Mouse (Mus musculus) hindbrain, postnatal 0 days (tissue): ENCODE data around the gene Gm20388. TPM values are rescaled to one million over a fixed set of nuclear protein-coding genes. Genes with fewer than 3 reads are reported as not detected.

Experiments used
- ATAC-seq: fragments of 200-750 bp; cut with Nextera tagmentation; 2 replicates; pipeline ENCODE4 v1.8.0; 2017; ENCODE audit warnings: mild to moderate bottlenecking, moderate TSS enrichment, moderate library complexity
- DNase-seq: peaks from one replicate; pipeline ENCODE4 v3.0.0-alpha.2; 2015; ENCODE audit warnings: low spot score
- H3K27ac ChIP-seq: fragments of 300-500 bp; sonication (generic); 2 replicates; pipeline ENCODE4 v1.5.1; 2014; ENCODE audit warnings: mild to moderate bottlenecking
- H3K27me3 ChIP-seq: fragments of 300-500 bp; sonication (generic); 2 replicates; pipeline ENCODE4 v1.6.1; 2014; ENCODE audit warnings: low read length, mixed read lengths; ENCODE audit not compliant: insufficient read depth
- H3K36me3 ChIP-seq: fragments of 300-500 bp; sonication (generic); 2 replicates; pipeline ENCODE4 v1.6.1; 2014; ENCODE audit warnings: low read length, mixed read lengths; ENCODE audit not compliant: insufficient read depth
- H3K4me1 ChIP-seq: fragments of 300-500 bp; sonication (generic); 2 replicates; pipeline ENCODE4 v1.6.1; 2014; ENCODE audit warnings: antibody characterized with exemption, low read length, mixed read lengths; ENCODE audit not compliant: insufficient read depth
- H3K4me2 ChIP-seq: fragments of 300-500 bp; sonication (generic); 2 replicates; pipeline ENCODE4 v1.6.1; 2014; ENCODE audit warnings: low read depth, mild to moderate bottlenecking, low read length, moderate library complexity, mixed read lengths
- H3K4me3 ChIP-seq: fragments of 300-500 bp; sonication (generic); 2 replicates; pipeline ENCODE4 v1.5.1; 2014; ENCODE audit warnings: low read length
- H3K9ac ChIP-seq: fragments of 300-500 bp; sonication (generic); replicated peaks from 2 replicates; pipeline ENCODE4 v1.6.1; 2014; ENCODE audit warnings: mild to moderate bottlenecking, low read length, moderate library complexity, mixed read lengths
- H3K9me3 ChIP-seq: fragments of 300-500 bp; sonication (generic); 2 replicates; pipeline ENCODE4 v1.6.1; 2016; ENCODE audit warnings: low read length, mixed read lengths
- CTCF ChIP-seq: IDR thresholded peaks from 2 replicates; pipeline ENCODE4 v1.5.1; 2016; ENCODE audit warnings: antibody characterized with exemption, control low read depth, low read depth
- WGBS: fragments of 180-500 bp; shearing (Covaris S2); extraction: QIAGEN DNeasy Blood & Tissue Kit; methylation state at CpG from one replicate; pipeline ENCODE4 v1.1.7; 2014; 5-methylcytosine and 5-hydroxymethylcytosine counted together
- polyA plus RNA-seq: library from polyadenylated mRNA; unstranded; fragments of >200 nt; fragmentation: Nextera tagmentation; extraction: Ambion mirVana; gene quantifications from 2 replicates; pipeline ENCODE4 v1.2.1, GENCODE M21; 2015
- total RNA-seq: library from RNA; depleted of rRNA; stranded (reverse); fragments of >200 nt; gene quantifications from 2 replicates; pipeline ENCODE4 v1.2.3, GENCODE M21; 2014

Gene Gm20388
- total and polyA plus RNA-seq, 2 experiments from 2014 or later, result 71.3 TPM; not detected in 1

GRCm38 (mm10) chr8:123103285-123103684 lies 3192.6 kb downstream of the Gm20388 start:
- H3K4me1 ChIP-seq, result peaks cover 7% of the 10 kb centered on the region
- DNase-seq (no peak), ATAC-seq (no peak)
- 20% methylated on average over 14 of the region's 15 CpGs for WGBS
- peak overlapping the region; percentile 98; the same call in 1 of the 2 replicates for H3K27ac ChIP-seq
- peak overlapping the region; percentile 93 for H3K9ac ChIP-seq
- peak overlapping the region; percentile 83 for H3K4me2 ChIP-seq
- TF ChIP-seq CTCF, result no peak
- no peaks in the 10 kb centered on the region for H3K9me3 ChIP-seq
- H3K4me3 ChIP-seq, result peak overlapping the region; percentile 91
- H3K27me3 ChIP-seq, result no peaks in the 10 kb centered on the region
- H3K36me3 ChIP-seq, result peaks cover 20% of the 10 kb centered on the region; the same call in 1 of the 2 replicates

- Histone ChIP-seq H3K9ac (peak overlapping the region; percentile 93; the same call in 1 of the 2 replicates), H3K9me3 (no peaks in the 10 kb centered on the region), H3K27me3 (no peaks in the 10 kb centered on the region), H3K36me3 (peaks cover 18% of the 10 kb centered on the region; the same call in 1 of the 2 replicates), H3K4me2 (peak overlapping the region; percentile 83; the same call in 1 of the 2 replicates), H3K4me1 (peaks cover 7% of the 10 kb centered on the region), H3K4me3 (no peak overlapping the region), H3K27ac (no peak overlapping the region)
- no peak for ATAC-seq
- 84% methylated on average over 6 of the region's 6 CpGs for WGBS
- no peak for TF ChIP-seq CTCF
- DNase-seq, result no peak
These were observed 3193.6 kb downstream of the Gm20388 start for GRCm38 (mm10) chr8:123104046-123104767.

DNA sequence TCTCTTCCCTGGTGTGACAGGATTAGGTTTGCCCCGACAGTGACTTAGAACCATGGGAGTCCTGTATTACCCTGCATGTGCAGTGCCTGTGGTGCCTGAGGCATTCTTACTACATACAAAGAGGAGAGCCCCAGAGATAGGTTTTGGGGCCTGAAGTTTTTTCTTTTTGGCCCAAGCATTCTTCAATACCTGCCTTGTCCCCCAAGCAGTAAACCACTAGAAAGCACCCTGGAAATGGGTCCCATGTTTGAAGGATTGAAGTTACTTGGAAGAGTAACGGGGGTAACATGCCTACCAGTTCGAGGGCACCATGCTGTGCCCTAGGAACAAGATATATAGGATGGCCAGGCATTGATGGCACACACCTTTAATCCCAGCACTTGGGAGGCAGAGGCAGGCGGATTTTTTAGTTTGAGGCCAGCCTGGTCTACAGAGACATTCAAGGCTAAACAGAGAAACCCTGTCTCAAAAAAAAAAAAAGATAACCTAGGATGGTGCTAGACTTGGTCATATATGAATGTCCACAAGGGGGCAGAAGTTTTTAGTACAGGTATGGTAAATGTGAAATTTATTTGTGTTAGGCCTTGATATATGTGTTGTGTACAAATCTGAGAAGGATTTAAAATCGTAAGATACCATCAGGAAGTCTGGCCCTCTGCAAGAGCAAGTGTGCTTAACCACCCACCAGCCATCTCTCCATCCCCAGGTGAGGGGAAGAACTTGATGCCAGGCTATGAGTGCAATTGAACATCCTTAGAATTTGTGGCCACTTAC lies 3195.1 kb downstream of the Gm20388 start:
- peaks cover 7% of the 10 kb centered on the region for H3K4me1 ChIP-seq
- 66% methylated on average over 5 of the region's 5 CpGs for WGBS
- H3K9me3 ChIP-seq, result no peaks in the 10 kb centered on the region
- peaks cover 18% of the 10 kb centered on the region; the same call in 1 of the 2 replicates for H3K36me3 ChIP-seq
- peak; percentile 73 for TF ChIP-seq CTCF
- ATAC-seq (no peak), DNase-seq (peak; percentile 81)
- no peaks in the 10 kb centered on the region for H3K27me3 ChIP-seq
- H3K4me3 ChIP-seq, result no peak overlapping the region
- H3K27ac ChIP-seq, result no peak overlapping the region
- no peak overlapping the region for H3K4me2 ChIP-seq
- H3K9ac ChIP-seq, result no peak overlapping the region

DNA sequence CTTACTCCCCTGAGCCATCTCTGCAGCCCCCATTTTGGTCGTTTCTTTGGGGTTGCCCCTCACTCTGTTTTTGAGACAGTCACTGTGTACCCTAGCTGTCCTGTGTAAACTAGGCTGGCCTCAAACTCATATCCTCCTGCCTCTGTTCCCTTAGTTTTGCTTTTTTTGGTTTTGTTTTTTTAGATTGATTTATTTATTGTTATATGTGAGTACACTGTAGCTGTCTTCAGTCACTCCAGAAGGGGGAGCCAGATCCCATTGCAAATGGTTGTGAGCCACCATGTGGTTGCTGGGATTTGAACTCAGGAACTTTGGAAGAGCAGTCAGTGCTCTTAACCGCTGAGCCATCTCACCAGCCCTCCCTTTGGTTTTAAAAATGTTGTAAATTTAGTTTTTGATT lies 3195.9 kb downstream of the Gm20388 start:
- Histone ChIP-seq H3K4me3 (no peak overlapping the region), H3K9me3 (no peaks in the 10 kb centered on the region), H3K27me3 (no peaks in the 10 kb centered on the region), H3K9ac (no peak overlapping the region), H3K27ac (no peak overlapping the region), H3K36me3 (peaks cover 18% of the 10 kb centered on the region; the same call in 1 of the 2 replicates), H3K4me1 (peaks cover 7% of the 10 kb centered on the region), H3K4me2 (no peak overlapping the region)
- TF ChIP-seq CTCF, result peak; percentile 61
- no peak for DNase-seq
- no peak for ATAC-seq
- 55% methylated on average over 2 of the region's 2 CpGs for WGBS

- Histone ChIP-seq H3K9ac (no peak overlapping the region), H3K4me2 (no peak overlapping the region), H3K9me3 (no peaks in the 10 kb centered on the region), H3K27me3 (no peaks in the 10 kb centered on the region), H3K36me3 (peaks cover 18% of the 10 kb centered on the region; the same call in 1 of the 2 replicates), H3K27ac (no peak overlapping the region), H3K4me1 (peaks cover 7% of the 10 kb centered on the region), H3K4me3 (no peak overlapping the region)
- WGBS, result 67% methylated on average over 1 of the region's 1 CpGs
- ATAC-seq (no peak), DNase-seq (no peak)
- TF ChIP-seq CTCF, result peak; percentile 43
These were observed 3197.4 kb downstream of the Gm20388 start for GRCm38 (mm10) chr8:123108010-123108409.

GRCm38 (mm10) chr8:123108953-123109352 lies 3198.3 kb downstream of the Gm20388 start:
- TF ChIP-seq CTCF, result no peak
- WGBS, result 70% methylated on average over 5 of the region's 5 CpGs
- Histone ChIP-seq H3K27me3 (no peaks in the 10 kb centered on the region), H3K27ac (no peak overlapping the region), H3K4me1 (no peaks in the 10 kb centered on the region), H3K9me3 (no peaks in the 10 kb centered on the region), H3K9ac (no peak overlapping the region), H3K36me3 (peaks cover 18% of the 10 kb centered on the region; the same call in 1 of the 2 replicates), H3K4me2 (no peak overlapping the region), H3K4me3 (no peak overlapping the region)
- DNase-seq, result no peak
- no peak for ATAC-seq
